Mouse (Mus musculus) forebrain, embryonic 11.5 days (tissue): ENCODE data around the gene Rpp30. TPM values are rescaled to one million over a fixed set of nuclear protein-coding genes. Genes with fewer than 3 reads are reported as not detected.

Experiments
- ATAC-seq: fragments of 200-750 bp; cut with Nextera tagmentation; replicated peaks from 2 replicates; pipeline ENCODE4 v1.8.0; 2017; ENCODE audit warnings: moderate TSS enrichment; ENCODE audit not compliant: low FRiP score
- DNase-seq: peaks from one replicate; pipeline ENCODE4 v3.0.0-alpha.2; 2017; ENCODE audit warnings: low spot score
- H3K27ac ChIP-seq: fragments of 300-500 bp; sonication (generic); 2 replicates; pipeline ENCODE4 v1.5.1; 2014; ENCODE audit warnings: low read depth, low read length
- H3K27me3 ChIP-seq: fragments of 300-500 bp; sonication (generic); 2 replicates; pipeline ENCODE4 v1.6.1; 2014; ENCODE audit warnings: mild to moderate bottlenecking, low read length, mixed read lengths; ENCODE audit not compliant: control insufficient read depth, insufficient read depth
- H3K36me3 ChIP-seq: fragments of 300-500 bp; sonication (generic); 2 replicates; pipeline ENCODE4 v1.6.1; 2014; ENCODE audit warnings: mild to moderate bottlenecking, low read length, moderate library complexity, mixed read lengths; ENCODE audit not compliant: control insufficient read depth, insufficient read depth
- H3K4me1 ChIP-seq: fragments of 300-500 bp; sonication (generic); replicated peaks from 2 replicates; pipeline ENCODE4 v1.6.1; 2014; ENCODE audit warnings: low read length, mixed read lengths; ENCODE audit not compliant: control insufficient read depth, insufficient read depth
- H3K4me2 ChIP-seq: fragments of 300-500 bp; sonication (generic); 2 replicates; pipeline ENCODE4 v1.6.1; 2014; ENCODE audit warnings: low read depth, mild to moderate bottlenecking, low read length, moderate library complexity, mixed read lengths; ENCODE audit not compliant: severe bottlenecking
- H3K4me3 ChIP-seq: fragments of 300-500 bp; sonication (generic); 2 replicates; pipeline ENCODE4 v1.5.1; 2014; ENCODE audit warnings: low read depth, low read length
- H3K9ac ChIP-seq: fragments of 300-500 bp; sonication (generic); 2 replicates; pipeline ENCODE4 v1.6.1; 2014; ENCODE audit warnings: low read length
- H3K9me3 ChIP-seq: fragments of 300-500 bp; sonication (generic); 2 replicates; pipeline ENCODE4 v1.6.1; 2016; ENCODE audit warnings: low read length, mixed read lengths; ENCODE audit not compliant: control insufficient read depth
- WGBS: fragments of 180-500 bp; shearing (Covaris S2); extraction: QIAGEN DNeasy Blood & Tissue Kit; methylation state at CpG from one replicate; pipeline ENCODE4 v1.1.7; 2014; 5-methylcytosine and 5-hydroxymethylcytosine counted together
- polyA plus RNA-seq: library from polyadenylated mRNA; unstranded; fragments of >200 nt; fragmentation: Nextera tagmentation; extraction: Ambion mirVana; gene quantifications from 2 replicates; pipeline ENCODE4 v1.2.1, GENCODE M21; 2014

Gene Rpp30
- polyA plus RNA-seq, 1 experiment from 2014 or later, result 119 TPM

DNA sequence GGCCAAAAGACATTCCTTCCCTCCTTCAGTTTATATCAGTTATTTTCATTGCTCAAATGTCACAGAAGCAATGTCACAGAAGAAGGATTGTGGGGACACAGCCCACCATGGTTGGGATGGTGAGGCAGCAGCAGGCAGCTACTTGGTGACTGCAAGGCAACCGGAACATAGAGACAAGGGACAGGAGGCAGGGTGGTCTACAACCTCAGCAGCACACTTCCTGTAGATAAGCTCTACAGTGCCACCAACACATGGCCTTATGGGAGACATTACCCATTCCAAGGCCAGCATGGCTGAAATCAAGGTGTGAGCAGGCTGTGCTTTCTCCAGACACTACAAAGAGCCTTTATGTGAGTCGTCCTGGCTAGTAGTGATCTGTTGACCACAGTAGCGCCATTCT, 13.7 kb downstream of the Rpp30 start:
- DNase-seq (no peak), ATAC-seq (no peak)
- Histone ChIP-seq H3K4me2 (no peak overlapping the region), H3K27me3 (no peaks in the 10 kb centered on the region), H3K36me3 (peaks cover 3% of the 10 kb centered on the region; the same call in 1 of the 2 replicates), H3K4me3 (no peak overlapping the region), H3K27ac (no peak overlapping the region), H3K4me1 (no peaks in the 10 kb centered on the region), H3K9ac (no peak overlapping the region), H3K9me3 (no peaks in the 10 kb centered on the region)
- 89% methylated on average over 3 of the region's 3 CpGs for WGBS

DNA sequence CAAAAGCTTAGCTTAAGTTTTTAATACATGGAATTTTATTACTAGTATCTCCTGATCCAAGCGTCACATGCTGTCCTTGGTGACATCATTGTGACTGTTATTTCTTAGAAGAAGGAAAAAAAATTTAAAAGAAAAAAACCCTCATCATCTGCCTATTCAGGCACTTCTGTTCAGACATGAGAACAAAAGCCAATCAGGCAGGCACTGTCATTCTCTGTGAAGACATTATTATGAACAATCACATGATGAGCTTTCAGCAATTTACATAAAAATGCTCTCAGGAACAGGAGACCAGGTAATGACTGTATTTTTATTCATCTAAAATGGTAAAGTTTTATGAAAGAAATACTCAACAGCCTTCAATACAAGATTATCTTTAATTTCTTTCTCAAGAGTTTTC, 14.7 kb downstream of the Rpp30 start:
- peaks cover 3% of the 10 kb centered on the region; the same call in 1 of the 2 replicates for H3K36me3 ChIP-seq
- no peak overlapping the region for H3K4me2 ChIP-seq
- WGBS, result 96% methylated on average over 1 of the region's 1 CpGs
- no peak overlapping the region for H3K9ac ChIP-seq
- no peak overlapping the region for H3K4me3 ChIP-seq
- no peaks in the 10 kb centered on the region for H3K27me3 ChIP-seq
- no peak overlapping the region for H3K27ac ChIP-seq
- ATAC-seq, result no peak
- no peaks in the 10 kb centered on the region for H3K9me3 ChIP-seq
- H3K4me1 ChIP-seq, result no peaks in the 10 kb centered on the region
- DNase-seq, result no peak

DNA sequence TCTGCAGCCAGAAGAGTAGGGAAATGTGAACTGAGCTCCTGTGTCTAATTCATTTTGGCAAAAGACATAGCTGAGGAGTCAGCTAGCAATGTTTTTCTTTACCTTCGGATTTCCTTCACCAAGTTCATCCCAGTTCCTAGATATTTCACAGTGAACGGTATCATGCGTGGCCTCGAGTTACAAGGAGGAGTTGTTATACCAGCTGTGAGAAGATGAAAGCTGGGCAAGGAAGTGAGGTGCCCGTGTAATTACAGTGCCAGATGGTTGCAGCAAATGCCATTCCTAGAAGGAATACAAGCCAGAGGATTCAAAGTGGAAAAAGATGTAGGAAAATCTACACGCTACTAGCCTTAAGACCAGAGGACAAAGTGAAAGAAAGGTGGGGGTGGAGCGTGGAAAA, 15.4 kb downstream of the Rpp30 start:
- Histone ChIP-seq H3K4me2 (no peak overlapping the region), H3K4me3 (no peak overlapping the region), H3K36me3 (peaks cover 3% of the 10 kb centered on the region; the same call in 1 of the 2 replicates), H3K4me1 (no peaks in the 10 kb centered on the region), H3K27ac (no peak overlapping the region), H3K27me3 (no peaks in the 10 kb centered on the region), H3K9me3 (no peaks in the 10 kb centered on the region), H3K9ac (no peak overlapping the region)
- ATAC-seq (no peak), DNase-seq (no peak)
- 96% methylated on average over 7 of the region's 7 CpGs for WGBS

DNA sequence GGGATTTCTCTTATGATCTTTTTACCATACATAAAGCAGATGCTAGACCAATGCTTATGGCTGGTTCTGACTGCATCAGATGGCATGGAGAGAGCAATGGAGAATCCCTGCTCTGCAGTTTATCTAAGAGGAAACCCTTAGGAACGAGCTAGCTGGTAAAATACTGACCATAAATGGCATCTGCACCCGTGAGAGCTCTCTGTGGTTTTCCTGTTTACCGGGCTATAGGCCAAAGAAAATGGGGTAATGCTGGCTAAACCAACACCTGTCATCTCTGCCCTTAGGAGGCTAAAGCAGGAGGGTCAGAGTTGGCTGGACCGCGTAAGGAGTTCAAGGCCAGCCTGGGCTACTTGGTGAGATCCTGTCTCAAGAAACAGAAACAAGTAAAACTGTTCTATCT, 20.4 kb downstream of the Rpp30 start:
- no peaks in the 10 kb centered on the region for H3K9me3 ChIP-seq
- no peaks in the 10 kb centered on the region for H3K4me1 ChIP-seq
- peaks cover 3% of the 10 kb centered on the region; the same call in 1 of the 2 replicates for H3K36me3 ChIP-seq
- 95% methylated on average over 5 of the region's 5 CpGs for WGBS
- ATAC-seq, result no peak
- no peak overlapping the region for H3K4me2 ChIP-seq
- H3K4me3 ChIP-seq, result no peak overlapping the region
- no peak overlapping the region for H3K27ac ChIP-seq
- DNase-seq, result no peak
- H3K27me3 ChIP-seq, result no peaks in the 10 kb centered on the region
- no peak overlapping the region for H3K9ac ChIP-seq

DNA sequence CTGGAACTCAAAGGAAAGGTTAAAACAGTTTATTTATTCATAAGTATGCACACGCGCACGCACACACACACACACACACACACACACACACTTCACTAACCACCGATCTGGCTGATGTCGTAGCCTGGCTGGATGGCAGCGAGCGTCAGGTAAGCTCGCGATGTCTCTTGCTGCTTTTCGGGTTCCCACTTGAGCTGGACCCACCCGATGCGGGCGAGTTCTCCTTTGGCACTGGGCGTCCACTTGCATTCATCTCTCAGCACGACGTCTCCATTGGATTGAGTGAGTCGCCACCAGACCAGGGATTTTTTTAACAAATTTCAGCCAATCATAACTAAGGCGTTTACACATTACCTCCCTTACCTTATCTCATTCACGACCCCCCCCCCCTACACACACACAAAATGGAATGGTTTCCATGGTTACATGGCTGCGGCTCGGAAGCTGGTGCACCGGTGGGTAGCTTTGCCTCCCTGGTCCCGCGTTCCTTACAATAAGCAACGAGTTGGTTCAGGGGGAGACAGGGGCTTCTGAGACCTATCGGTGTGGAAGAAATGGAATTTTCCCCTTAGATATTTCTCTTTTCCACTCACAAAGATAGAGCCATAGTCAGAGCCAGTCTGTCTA, 25.9 kb downstream of the Rpp30 start:
- WGBS, result 80% methylated on average over 26 of the region's 26 CpGs
- ATAC-seq (no peak), DNase-seq (no peak)
- no peaks in the 10 kb centered on the region for H3K36me3 ChIP-seq
- H3K27me3 ChIP-seq, result no peaks in the 10 kb centered on the region
- H3K4me2 ChIP-seq, result no peak overlapping the region
- H3K9ac ChIP-seq, result no peak overlapping the region
- H3K4me1 ChIP-seq, result peaks cover 3% of the 10 kb centered on the region; the same call in 1 of the 2 replicates
- no peaks in the 10 kb centered on the region for H3K9me3 ChIP-seq
- no peak overlapping the region for H3K4me3 ChIP-seq
- no peak overlapping the region for H3K27ac ChIP-seq

DNA sequence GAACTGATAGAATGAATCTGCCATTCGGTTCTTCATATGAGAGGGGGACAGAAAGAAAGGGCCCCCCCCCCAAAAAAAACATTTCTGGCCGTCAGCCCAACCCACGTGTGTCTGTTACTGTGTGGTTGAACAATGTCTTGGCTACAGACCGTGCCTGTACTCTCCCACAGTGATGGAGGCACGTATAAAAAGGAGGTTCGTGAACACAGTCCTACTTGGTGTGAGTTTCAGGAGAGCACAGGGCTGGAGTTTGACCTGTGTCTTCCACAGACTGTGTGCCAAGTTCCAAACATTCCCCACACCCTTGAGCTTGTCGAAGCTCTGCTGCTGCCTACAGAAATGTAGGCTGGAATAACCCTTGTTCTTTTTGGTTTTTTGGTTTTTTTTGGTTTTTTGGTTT, 26.9 kb downstream of the Rpp30 start:
- Histone ChIP-seq H3K4me1 (peaks cover 3% of the 10 kb centered on the region; the same call in 1 of the 2 replicates), H3K4me3 (no peak overlapping the region), H3K27me3 (no peaks in the 10 kb centered on the region), H3K9ac (no peak overlapping the region), H3K9me3 (no peaks in the 10 kb centered on the region), H3K27ac (no peak overlapping the region), H3K4me2 (no peak overlapping the region), H3K36me3 (no peaks in the 10 kb centered on the region)
- ATAC-seq (peak; percentile 25; the same call in 1 of the 2 replicates), DNase-seq (no peak)
- 63% methylated on average over 7 of the region's 7 CpGs for WGBS

DNA sequence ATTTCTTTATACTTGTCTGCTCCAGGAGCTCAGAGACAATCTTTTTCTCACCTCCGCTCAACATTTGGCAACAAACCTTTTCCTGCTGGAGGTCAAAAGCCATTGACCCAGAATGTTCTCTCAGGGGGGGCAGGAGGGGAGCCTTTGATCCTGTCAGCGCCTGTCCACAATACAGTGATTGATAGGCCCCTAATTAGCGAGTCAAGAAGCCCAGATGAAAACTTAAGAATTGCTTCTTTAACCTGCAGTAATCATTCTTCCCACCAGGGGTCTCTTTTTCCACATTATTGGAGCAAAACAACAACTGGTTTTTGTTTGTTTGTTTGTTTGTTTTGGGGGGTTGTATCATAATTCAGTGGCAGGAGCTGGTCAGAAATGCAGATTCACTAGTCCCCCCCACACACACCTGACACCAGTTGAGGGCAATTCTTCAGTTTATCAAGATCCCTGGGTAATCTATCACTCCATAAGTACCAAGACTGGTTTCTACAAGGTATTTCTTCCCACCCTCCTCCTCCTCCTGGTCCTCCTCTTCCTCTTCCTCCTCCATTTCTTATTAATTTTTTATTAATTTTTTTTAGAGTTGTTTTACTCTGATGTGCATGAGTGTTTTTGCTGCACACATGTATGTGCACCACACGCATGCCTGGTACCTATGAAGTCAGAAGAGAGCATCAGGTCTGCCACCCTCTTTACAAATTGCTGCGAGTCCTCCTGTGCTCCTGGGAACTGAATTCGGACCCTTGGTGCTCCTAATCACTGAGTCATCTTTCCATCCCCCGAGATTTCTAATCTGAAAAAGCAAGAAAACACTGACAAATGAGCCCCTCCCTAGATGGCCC, 27.8 kb downstream of the Rpp30 start:
- H3K4me3 ChIP-seq, result no peak overlapping the region
- H3K9me3 ChIP-seq, result no peaks in the 10 kb centered on the region
- DNase-seq (no peak), ATAC-seq (peak; percentile 66; the same call in 1 of the 2 replicates)
- no peaks in the 10 kb centered on the region for H3K27me3 ChIP-seq
- H3K4me1 ChIP-seq, result peaks cover 3% of the 10 kb centered on the region; the same call in 1 of the 2 replicates
- no peak overlapping the region for H3K27ac ChIP-seq
- no peak overlapping the region for H3K4me2 ChIP-seq
- 33% methylated on average over 7 of the region's 7 CpGs for WGBS
- H3K9ac ChIP-seq, result no peak overlapping the region
- no peaks in the 10 kb centered on the region for H3K36me3 ChIP-seq

DNA sequence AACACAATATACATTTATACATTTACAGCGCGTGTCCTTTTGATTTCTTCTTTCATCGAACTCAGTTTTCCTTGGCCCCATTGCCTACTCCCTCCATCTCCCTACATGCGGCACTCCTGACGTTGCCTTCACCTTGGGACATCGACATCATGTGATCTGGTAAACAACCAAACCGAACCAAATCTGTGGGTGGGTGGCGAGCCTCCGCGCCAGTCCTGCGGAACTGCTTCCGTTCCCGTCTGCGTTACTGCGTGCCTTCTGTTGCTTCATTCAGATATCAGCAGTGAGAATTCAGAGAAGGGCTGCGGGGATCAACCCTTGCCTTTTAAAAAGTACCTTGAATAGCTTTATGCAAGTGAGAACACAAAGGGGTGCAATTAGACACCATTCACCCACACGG, 28.5 kb downstream of the Rpp30 start:
- no peak for DNase-seq
- 41% methylated on average over 17 of the region's 17 CpGs for WGBS
- peaks cover 3% of the 10 kb centered on the region; the same call in 1 of the 2 replicates for H3K4me1 ChIP-seq
- H3K4me3 ChIP-seq, result no peak overlapping the region
- no peaks in the 10 kb centered on the region for H3K9me3 ChIP-seq
- H3K36me3 ChIP-seq, result no peaks in the 10 kb centered on the region
- H3K9ac ChIP-seq, result no peak overlapping the region
- no peak overlapping the region for H3K27ac ChIP-seq
- H3K4me2 ChIP-seq, result peak overlapping the region; percentile 33; the same call in 1 of the 2 replicates
- no peak for ATAC-seq
- H3K27me3 ChIP-seq, result no peaks in the 10 kb centered on the region
